Mouse (Mus musculus): ENCODE measurements around the gene Gm5169.
"Not testable (repeated sequence)": the region's sequence is repeated elsewhere in the genome, so short reads cannot be mapped to it uniquely, and the experiment has no call there.

Gm5169 gene

DNA sequence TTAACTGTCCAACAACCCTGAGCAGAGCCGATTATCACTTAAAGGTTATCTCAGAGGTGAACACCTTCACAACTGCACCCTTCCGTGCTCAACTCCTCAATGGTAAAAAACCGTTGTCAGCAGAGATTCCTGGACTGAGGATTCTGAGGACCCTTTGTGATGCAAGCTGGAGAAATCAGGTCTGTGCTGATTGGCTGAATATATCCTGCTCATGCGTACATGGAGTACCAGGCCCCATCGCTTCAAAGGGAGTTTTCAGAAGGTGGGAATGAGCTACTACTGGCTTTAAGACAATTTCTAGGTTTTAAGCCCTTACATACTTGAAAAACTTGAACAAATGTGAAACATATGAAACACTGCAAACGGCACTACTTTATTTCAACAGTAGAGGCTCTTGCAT lies at the start of gene Gm5169:
Gene Gm5169, minus strand, starts transcription at position 101 of the 400 bp plus-strand sequence.
- DNase-seq = not testable (repeated sequence)

- DNase-seq = not testable (repeated sequence)
Measured at GRCm38 (mm10) chrX:25347424-25347823, 46.2 kb upstream of the Gm5169 start.

Measured in cerebellum, postnatal 10 days (tissue).